Comparison of ENCODE assay signal across 7 mouse cellular contexts in genomic region chr5:67847253-67848165, GRCm38 (mm10). TPM values are rescaled to one million over a fixed set of nuclear protein-coding genes. Genes with fewer than 3 reads are reported as not detected.
DNase-seq lines count a peak whose midpoint lies in the region; ATAC-seq and TF ChIP-seq lines count a peak whose summit lies in the region.

Gene Atp8a1 (minus strand): TSS chr5:67847434.

- H3K27ac ChIP-seq in bone marrow, adult 2 months (ENCODE audit: control insufficient read depth, insufficient read depth, low read depth, low read length, poor library complexity), result peak within 1 kb of the TSS; percentile 95
- peak within 1 kb of the TSS; percentile 85 for H3K27ac ChIP-seq in embryonic facial prominence, embryonic 14.5 days (replicated peaks; ENCODE audit: low read depth, low read length)
- peak within 1 kb of the TSS; percentile 64; the same call in 1 of the 2 replicates for H3K27ac ChIP-seq in limb, embryonic 12.5 days
- peak within 1 kb of the TSS; percentile 92 for H3K27ac ChIP-seq in midbrain, embryonic 14.5 days (replicated peaks; ENCODE audit: low read depth, low read length)

- H3K4me1 ChIP-seq in bone marrow, adult 2 months (ENCODE audit: control insufficient read depth, insufficient read depth, low read length), result peaks cover 2% of the 10 kb centered on the region; the same call in 1 of the 2 replicates
- peaks cover 9% of the 10 kb centered on the region for H3K4me1 ChIP-seq in embryonic facial prominence, embryonic 14.5 days (ENCODE audit: control insufficient read depth, insufficient read depth, low read length)
- H3K4me1 ChIP-seq in limb, embryonic 12.5 days (replicated peaks), result peaks cover 23% of the 10 kb centered on the region
- peaks cover 34% of the 10 kb centered on the region for H3K4me1 ChIP-seq in midbrain, embryonic 14.5 days (ENCODE audit: control insufficient read depth, insufficient read depth, low read length)

- ATAC-seq in embryonic facial prominence, embryonic 14.5 days (ENCODE audit: low read depth), result peak; percentile 98
- ATAC-seq in limb, embryonic 12.5 days (ENCODE audit: insufficient number of reproducible peaks, insufficient read depth, low FRiP score, low TSS enrichment, low read depth), result peak; percentile 97
- peak; percentile 97 for ATAC-seq in midbrain, embryonic 14.5 days (ENCODE audit: low FRiP score, low TSS enrichment)

- H3K36me3 ChIP-seq in embryonic facial prominence, embryonic 14.5 days (ENCODE audit: control insufficient read depth, insufficient read depth, low read length), result no peaks in the 10 kb centered on the region
- no peaks in the 10 kb centered on the region for H3K36me3 ChIP-seq in limb, embryonic 12.5 days
- no peaks in the 10 kb centered on the region for H3K36me3 ChIP-seq in midbrain, embryonic 14.5 days (ENCODE audit: control insufficient read depth, insufficient read depth, low read length)

- peak within 1 kb of the TSS; percentile 98 for H3K4me3 ChIP-seq in bone marrow, adult 2 months (replicated peaks; ENCODE audit: control insufficient read depth, low read depth, low read length)
- H3K4me3 ChIP-seq in embryonic facial prominence, embryonic 14.5 days (ENCODE audit: low read depth, low read length), result peak within 1 kb of the TSS; percentile 69
- H3K4me3 ChIP-seq in limb, embryonic 12.5 days (replicated peaks), result peak within 1 kb of the TSS; percentile 78
- H3K4me3 ChIP-seq in midbrain, embryonic 14.5 days (replicated peaks; ENCODE audit: low read depth, low read length), result peak within 1 kb of the TSS; percentile 89

- peak; percentile 98 for DNase-seq in embryonic facial prominence, embryonic 14.5 days (ENCODE audit: low spot score)
- peak; percentile 97 for DNase-seq in heart, adult 8-10 months (ENCODE audit: low spot score)
- peak; percentile 98 for DNase-seq in kidney, adult 8-10 months
- peak; percentile 99 for DNase-seq in midbrain, embryonic 14.5 days
- peak; percentile 100 for DNase-seq in spleen, adult 12 weeks (ENCODE audit: low spot score)

- TF ChIP-seq POLR2A in bone marrow, adult 2 months (IDR thresholded peaks at IDR 0.05; ENCODE audit: borderline replicate concordance, control insufficient read depth, low read depth, low read length), result peak; percentile 94; the same call in 1 of the 2 replicates

- H3K27me3 ChIP-seq in embryonic facial prominence, embryonic 14.5 days (replicated peaks; ENCODE audit: control insufficient read depth, insufficient read depth, low read length), result peaks cover 9% of the 10 kb centered on the region
- H3K27me3 ChIP-seq in limb, embryonic 12.5 days, result peaks cover 25% of the 10 kb centered on the region
- H3K27me3 ChIP-seq in midbrain, embryonic 14.5 days (ENCODE audit: control insufficient read depth, insufficient read depth, low read length), result no peaks in the 10 kb centered on the region

- WGBS in bone marrow, adult 2 months, result 1% methylated on average over 64 of the region's 64 CpGs
- WGBS in embryonic facial prominence, embryonic 14.5 days, result 1% methylated on average over 29 of the region's 64 CpGs
- WGBS in limb, embryonic 12.5 days, result under 1% methylated on average over 61 of the region's 64 CpGs
- 1% methylated on average over 52 of the region's 64 CpGs for WGBS in midbrain, embryonic 14.5 days

- no peaks in the 10 kb centered on the region for H3K9me3 ChIP-seq in embryonic facial prominence, embryonic 14.5 days (ENCODE audit: control insufficient read depth, low read length)
- H3K9me3 ChIP-seq in limb, embryonic 12.5 days, result no peaks in the 10 kb centered on the region
- no peaks in the 10 kb centered on the region for H3K9me3 ChIP-seq in midbrain, embryonic 14.5 days (ENCODE audit: control insufficient read depth, low read length)

- peak within 1 kb of the TSS; percentile 93 for H3K4me2 ChIP-seq in embryonic facial prominence, embryonic 14.5 days (ENCODE audit: low read depth, low read length)
- H3K4me2 ChIP-seq in limb, embryonic 12.5 days, result peak within 1 kb of the TSS; percentile 95
- H3K4me2 ChIP-seq in midbrain, embryonic 14.5 days (ENCODE audit: low read length), result peak within 1 kb of the TSS; percentile 75

- TF ChIP-seq CTCF in bone marrow, adult 2 months (IDR thresholded peaks at IDR 0.05; ENCODE audit: control insufficient read depth, insufficient read depth, low read length), result peak; percentile 33; the same call in 1 of the 2 replicates

- H3K9ac ChIP-seq in embryonic facial prominence, embryonic 14.5 days (ENCODE audit: low read depth, low read length), result peak within 1 kb of the TSS; percentile 71
- peak within 1 kb of the TSS; percentile 64 for H3K9ac ChIP-seq in limb, embryonic 12.5 days (replicated peaks)
- peak within 1 kb of the TSS; percentile 86 for H3K9ac ChIP-seq in midbrain, embryonic 14.5 days (replicated peaks; ENCODE audit: low read length)

RNA-seq across cellular contexts. Expression of gene Atp8a1, which starts in this region (rescaled TPM):
- polyA plus RNA-seq in bone marrow, adult 2 months (2011; ENCODE audit: insufficient read depth, insufficient read length, low replicate concordance, missing spikeins), result 26.7 and 36.1 TPM in 2 replicates
- 14.2 and 15.2 TPM in 2 replicates for polyA plus RNA-seq in embryonic facial prominence, embryonic 14.5 days (2014; fragmentation: Nextera tagmentation; extraction: Ambion mirVana)
- 10 to 100 TPM; 24.5 to 29.8 (median 26.1) TPM for total RNA-seq in heart, adult 8-10 months (2022)
- 7.0 and 7.2 TPM in 2 replicates for polyA plus RNA-seq in limb, embryonic 12.5 days (2016; fragmentation: Nextera tagmentation; extraction: Ambion mirVana)
- 42.0 and 54.7 TPM in 2 replicates for polyA plus RNA-seq in midbrain, embryonic 14.5 days (2014; fragmentation: Nextera tagmentation; extraction: Ambion mirVana)

Comparison
In these comparisons a context has a peak if more than half of its experiments do, and no peak if none do; other contexts are left out.
1. Peak in every context shown above with its lines: DNase-seq, ATAC-seq, H3K4me3 ChIP-seq and H3K27ac ChIP-seq.